Mouse (Mus musculus) bone marrow macrophage, adult 2 months (primary cell): Measurements from ENCODE around the gene Ankrd61. TPM values are rescaled to one million over a fixed set of nuclear protein-coding genes. Genes with fewer than 3 reads are reported as not detected.
A peak's percentile ranks its signal among the peaks of the same experiment; 100 is the strongest.

Experiments
- H3K27ac ChIP-seq: 2 replicates; pipeline ENCODE4 v1.5.1; 2012; ENCODE audit warnings: low read depth, low read length; ENCODE audit not compliant: insufficient read depth
- H3K4me1 ChIP-seq: 2 replicates; pipeline ENCODE4 v1.6.1; 2012; ENCODE audit warnings: low read length; ENCODE audit not compliant: control insufficient read depth, insufficient read depth
- H3K4me3 ChIP-seq: 2 replicates; pipeline ENCODE4 v1.5.1; 2012; ENCODE audit warnings: mild to moderate bottlenecking, low read length, moderate library complexity; ENCODE audit not compliant: insufficient read depth
- CTCF ChIP-seq: IDR thresholded peaks from 2 replicates; pipeline ENCODE4 v1.5.1; 2012; ENCODE audit warnings: low read depth, mild to moderate bottlenecking, low read length, moderate library complexity
- POLR2A ChIP-seq: IDR thresholded peaks from 2 replicates; pipeline ENCODE4 v1.6.1; 2012; ENCODE audit warnings: mild to moderate bottlenecking, low read depth, low read length, borderline replicate concordance
- polyA plus RNA-seq: library from polyadenylated mRNA; stranded (reverse); fragments of >200 nt; gene quantifications from 2 replicates; pipeline ENCODE4 v1.2.4, GENCODE M21; 2012; ENCODE audit not compliant: missing spikeins, insufficient read depth, insufficient read length

The Ankrd61 gene
- polyA plus RNA-seq, 1 experiment, result not detected

GRCm38 (mm10) chr5:143929291-143929690, 31.8 kb upstream of the Ankrd61 start:
- Histone ChIP-seq H3K4me3 (no peak overlapping the region), H3K4me1 (no peaks in the 10 kb centered on the region), H3K27ac (no peak overlapping the region)
- no peak for TF ChIP-seq POLR2A
- no peak for TF ChIP-seq CTCF

- no peak for TF ChIP-seq POLR2A
- TF ChIP-seq CTCF, result no peak
- Histone ChIP-seq H3K27ac (no peak within 1 kb of the TSS), H3K4me1 (no peaks in the 10 kb centered on the region), H3K4me3 (no peak within 1 kb of the TSS)
These were observed 30.4 kb upstream of the Ankrd61 start, which contains the start of gene Gm42421 for GRCm38 (mm10) chr5:143927875-143928274. TSS of gene Gm42421 (plus strand) at chr5:143928175.

- Histone ChIP-seq H3K4me3 (no peak overlapping the region), H3K4me1 (no peaks in the 10 kb centered on the region), H3K27ac (no peak overlapping the region)
- TF ChIP-seq CTCF (no peak), POLR2A (no peak)
These were observed 27.4 kb upstream of the Ankrd61 start for GRCm38 (mm10) chr5:143924781-143925452.

GRCm38 (mm10) chr5:143918120-143918519, 20.6 kb upstream of the Ankrd61 start:
- TF ChIP-seq POLR2A, result no peak
- no peak for TF ChIP-seq CTCF
- Histone ChIP-seq H3K4me1 (no peaks in the 10 kb centered on the region), H3K4me3 (no peak overlapping the region), H3K27ac (no peak overlapping the region)

- Histone ChIP-seq H3K27ac (no peak overlapping the region), H3K4me3 (no peak overlapping the region), H3K4me1 (no peaks in the 10 kb centered on the region)
- TF ChIP-seq CTCF (no peak), POLR2A (no peak)
These were observed 19.9 kb upstream of the Ankrd61 start for GRCm38 (mm10) chr5:143917418-143917817.

- Histone ChIP-seq H3K4me3 (no peak overlapping the region), H3K27ac (no peak overlapping the region), H3K4me1 (peaks cover under 1% of the 10 kb centered on the region; the same call in 1 of the 2 replicates)
- no peak for TF ChIP-seq CTCF
- TF ChIP-seq POLR2A, result no peak
These were observed 18.7 kb upstream of the Ankrd61 start for GRCm38 (mm10) chr5:143916221-143916620.

- H3K4me1 ChIP-seq, result peaks cover 10% of the 10 kb centered on the region; the same call in 1 of the 2 replicates
- H3K4me3 ChIP-seq, result peak within 1 kb of the TSS; percentile 69
- peak within 1 kb of the TSS; percentile 42 for H3K27ac ChIP-seq
- TF ChIP-seq POLR2A (peak; percentile 72; the same call in 1 of the 2 replicates), CTCF (no peak)
These were observed 12.2 kb upstream of the Ankrd61 start, which contains the start of the genes Aimp2 and Pms2 for GRCm38 (mm10) chr5:143909417-143910400. TSS of gene Aimp2 (minus strand) at chr5:143909847. TSS of gene Pms2 (plus strand) at chr5:143909964.

- no peak for TF ChIP-seq CTCF
- TF ChIP-seq POLR2A, result no peak
- H3K4me1 ChIP-seq, result peaks cover 10% of the 10 kb centered on the region; the same call in 1 of the 2 replicates
- peak overlapping the region; percentile 69 for H3K4me3 ChIP-seq
- H3K27ac ChIP-seq, result peak overlapping the region; percentile 42; the same call in 1 of the 2 replicates
These were observed 11.4 kb upstream of the Ankrd61 start for GRCm38 (mm10) chr5:143908926-143909325.

- TF ChIP-seq CTCF, result no peak
- TF ChIP-seq POLR2A, result no peak
- peaks cover 10% of the 10 kb centered on the region; the same call in 1 of the 2 replicates for H3K4me1 ChIP-seq
These were observed 8.9 kb upstream of the Ankrd61 start for GRCm38 (mm10) chr5:143906429-143906828.

More at GRCm38 (mm10) chr5:143906429-143906828, 8.9 kb upstream of the Ankrd61 start:
- H3K27ac ChIP-seq, result no peak overlapping the region
- no peak overlapping the region for H3K4me3 ChIP-seq
